ENCODE assay signal across 15 mouse cellular contexts in the genomic region with DNA sequence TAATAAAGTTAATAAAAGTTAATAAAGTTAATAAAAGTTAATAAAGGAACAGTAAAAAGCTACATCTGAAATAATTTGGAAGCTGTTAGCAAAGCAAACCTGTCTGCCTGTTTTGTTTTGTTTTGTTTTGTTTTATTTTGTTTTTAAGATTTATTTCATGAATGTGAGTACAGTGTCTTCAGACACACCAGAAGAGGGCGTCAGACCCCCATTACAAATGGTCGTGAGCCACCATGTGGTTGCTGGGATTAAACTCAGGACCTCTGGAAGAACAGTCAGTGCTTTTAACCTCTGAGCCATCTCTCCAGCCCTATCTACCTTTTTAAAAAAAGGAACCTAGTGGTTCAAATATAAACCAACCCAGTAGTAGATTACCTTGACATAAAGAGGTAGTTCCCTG. TPM values are rescaled to one million over a fixed set of nuclear protein-coding genes. Genes with fewer than 3 reads are reported as not detected.
DNase-seq lines count a peak whose midpoint lies in the region; TF ChIP-seq lines count a peak whose summit lies in the region.
"Had no signal": no experiment of that assay in that cellular context is flagged by ENCODE, and none has a peak within 500 bp of the region (broad histone marks: within the 10 kb centered on the region; RNA-seq: fewer than 3 reads in every experiment).

No protein-coding gene starts in this region.

- H3K27me3 ChIP-seq in kidney, adult 2 months (replicated peaks; ENCODE audit: control insufficient read depth, insufficient read depth, low read length): no peaks in the 10 kb centered on the region
- H3K27me3 ChIP-seq: embryonic facial prominence, embryonic 12.5 days; forebrain, embryonic 15.5 days; liver, embryonic 13.5 days; midbrain, embryonic 12.5 days; neural tube, embryonic 15.5 days had no signal

- H3K27ac ChIP-seq in kidney, adult 2 months (ENCODE audit: insufficient read depth, low read depth, low read length): no peak overlapping the region
- H3K27ac ChIP-seq: embryonic facial prominence, embryonic 12.5 days; forebrain, embryonic 15.5 days; liver, embryonic 13.5 days; midbrain, embryonic 12.5 days; neural tube, embryonic 15.5 days had no signal

- no peak for TF ChIP-seq POLR2A in kidney, adult 2 months (IDR thresholded peaks at IDR 0.05; ENCODE audit: low read depth, low read length)

- 25% methylated on average over 2 of the region's 2 CpGs for WGBS in kidney, adult 2 months

- peak; percentile 38; the same call in 1 of the 2 replicates for TF ChIP-seq CTCF in kidney, adult 2 months (conservative IDR thresholded peaks at IDR 0.05; ENCODE audit: insufficient read depth, insufficient read length, low read depth, low read length)

- DNase-seq in kidney, adult 2 months: peak; percentile 34
- no peak for DNase-seq in kidney, postnatal 14 days
- DNase-seq in thymus, postnatal 14 days: peak; percentile 9
- no peak for DNase-seq in thymus, postnatal 10 days (ENCODE audit: low spot score in 2 of 2)
- peak; percentile 64 for DNase-seq in R1 (ENCODE audit: low read depth, low spot score)
- DNase-seq in naive thymus-derived CD4-positive, alpha-beta T cell, adult 2 months (ENCODE audit: low read depth): peak; percentile 27
- DNase-seq in right cerebral cortex, adult 2 months (ENCODE audit: low spot score in 2 of 2): no peak
- DNase-seq in cerebellum, postnatal 4 days (ENCODE audit: low spot score in 2 of 2): no peak
- DNase-seq: cerebellum, adult 11 months; liver, embryonic 13.5 days had no signal

- H3K4me3 ChIP-seq in kidney, adult 2 months (ENCODE audit: insufficient read depth, low read depth, low read length): no peak overlapping the region
- H3K4me3 ChIP-seq: embryonic facial prominence, embryonic 12.5 days; forebrain, embryonic 15.5 days; liver, embryonic 13.5 days; midbrain, embryonic 12.5 days; neural tube, embryonic 15.5 days had no signal

- H3K4me1 ChIP-seq in kidney, adult 2 months (ENCODE audit: control insufficient read depth, insufficient read depth, low read length): peaks cover 4% of the 10 kb centered on the region; the same call in 1 of the 2 replicates
- H3K4me1 ChIP-seq: embryonic facial prominence, embryonic 12.5 days; forebrain, embryonic 15.5 days; liver, embryonic 13.5 days; midbrain, embryonic 12.5 days; neural tube, embryonic 15.5 days had no signal

- H3K36me3 ChIP-seq in kidney, adult 2 months (ENCODE audit: control insufficient read depth, insufficient read depth, low read length): no peaks in the 10 kb centered on the region
- H3K36me3 ChIP-seq: embryonic facial prominence, embryonic 12.5 days; forebrain, embryonic 15.5 days; liver, embryonic 13.5 days; midbrain, embryonic 12.5 days; neural tube, embryonic 15.5 days had no signal

RNA-seq across cellular contexts. Expression of gene Pp2d1, which starts 8.1 kb away (rescaled TPM):
- not detected in 2 replicates for polyA plus RNA-seq in kidney, adult 2 months (2012; rRNA removed)
- polyA plus RNA-seq: small intestine, adult 2 months had no signal

RNA-seq across cellular contexts. Expression of gene Kat2b, which starts 35.5 kb away (rescaled TPM):
- 9.9 and 15.5 TPM in 2 replicates for polyA plus RNA-seq in kidney, adult 2 months (2012; rRNA removed)

RNA-seq across cellular contexts. Expression of gene Rab5a, which starts 52.1 kb away (rescaled TPM):
- polyA plus RNA-seq in kidney, adult 2 months (2012; rRNA removed): 10.2 and 14.2 TPM in 2 replicates

Comparison
In these comparisons a context has a peak if more than half of its experiments do, and no peak if none do; other contexts are left out.
1. DNase-seq: peak in kidney, adult 2 months (single experiment), thymus, postnatal 14 days (single experiment), R1 (single experiment) and naive thymus-derived CD4-positive, alpha-beta T cell, adult 2 months (single experiment); none in kidney, postnatal 14 days (single experiment), thymus, postnatal 10 days (0 of 2), right cerebral cortex, adult 2 months (0 of 2) and cerebellum, postnatal 4 days (0 of 2).